In the genomic region with DNA sequence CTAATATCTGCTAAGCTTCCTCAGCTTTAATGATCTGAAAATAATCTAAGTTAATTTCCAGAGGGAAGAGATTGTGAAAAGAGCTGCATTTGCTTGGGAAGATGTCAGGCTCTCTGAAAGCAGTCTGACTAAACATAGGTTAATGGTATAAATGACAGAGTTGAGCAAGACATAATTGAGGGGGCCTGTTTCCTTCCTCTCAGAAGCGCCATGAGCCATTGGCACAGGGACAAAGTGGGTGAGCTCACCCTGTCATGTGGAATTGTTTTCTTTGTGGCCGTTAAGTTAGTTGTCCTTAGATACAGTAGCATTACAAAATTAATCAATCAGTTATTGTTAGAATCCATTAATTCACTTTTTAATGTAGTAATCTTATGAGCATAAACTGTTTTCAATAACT, we compare ENCODE assay signal across 20 mouse cellular contexts.
DNase-seq lines count a peak whose midpoint lies in the region; ATAC-seq lines count a peak whose summit lies in the region.
"Had no signal": no experiment of that assay in that cellular context is flagged by ENCODE, and none has a peak within 500 bp of the region (broad histone marks: within the 10 kb centered on the region; RNA-seq: fewer than 3 reads in every experiment).

No protein-coding gene starts in this region.

- peaks cover 9% of the 10 kb centered on the region for H3K4me1 ChIP-seq in forebrain, embryonic 16.5 days (replicated peaks; ENCODE audit: control insufficient read depth, insufficient read depth, low read length)
- H3K4me1 ChIP-seq: heart, embryonic 12.5 days; limb, embryonic 13.5 days; liver, embryonic 13.5 days had no signal

- no peak overlapping the region for H3K9ac ChIP-seq in forebrain, embryonic 16.5 days (replicated peaks; ENCODE audit: low read depth, low read length)
- H3K9ac ChIP-seq: heart, embryonic 12.5 days; hindbrain, embryonic 15.5 days; limb, embryonic 13.5 days; liver, embryonic 13.5 days had no signal

- peak; percentile 71 for ATAC-seq in forebrain, embryonic 16.5 days
- ATAC-seq: intestine, embryonic 16.5 days had no signal

- H3K27ac ChIP-seq in forebrain, embryonic 16.5 days (ENCODE audit: low read length), result no peak overlapping the region
- H3K27ac ChIP-seq: gastrocnemius, adult 2 months; hindbrain, embryonic 15.5 days; limb, embryonic 13.5 days; liver, embryonic 13.5 days; midbrain, embryonic 10.5 days; stomach, postnatal 0 days had no signal

- peak; percentile 7 for DNase-seq in adrenal gland, postnatal 14 days
- no peak for DNase-seq in adrenal gland, adult 8-10 months
- peak; percentile 7 for DNase-seq in kidney, postnatal 10 days
- DNase-seq in kidney, postnatal 14 days, result no peak
- DNase-seq in 416B (ENCODE audit: low read depth), result peak; percentile 56
- DNase-seq in urinary bladder, postnatal 14 days (ENCODE audit: low spot score), result no peak
- no peak for DNase-seq in heart, postnatal 10 days
- DNase-seq: adrenal gland, postnatal 36 days; cerebellum, adult 8-10 months; gastrocnemius, adult 2 months; liver, embryonic 13.5 days; right cerebral cortex, postnatal 4 days had no signal

- no peaks in the 10 kb centered on the region for H3K27me3 ChIP-seq in forebrain, embryonic 16.5 days (replicated peaks; ENCODE audit: control insufficient read depth, insufficient read depth, low read length)
- H3K27me3 ChIP-seq: heart, embryonic 12.5 days; hindbrain, embryonic 15.5 days; limb, embryonic 13.5 days; liver, embryonic 13.5 days had no signal

- no peak overlapping the region for H3K4me2 ChIP-seq in forebrain, embryonic 16.5 days (ENCODE audit: low read length)
- H3K4me2 ChIP-seq: heart, embryonic 12.5 days; hindbrain, embryonic 15.5 days; limb, embryonic 13.5 days; liver, embryonic 13.5 days had no signal

- intact Hi-C loops in heart, postnatal 10 days (cut with DNase I), result no loop called here

- WGBS in forebrain, embryonic 16.5 days, result 15% methylated on average over 2 of the region's 2 CpGs

- H3K4me3 ChIP-seq in forebrain, embryonic 16.5 days (replicated peaks; ENCODE audit: low read length), result no peak overlapping the region
- H3K4me3 ChIP-seq: gastrocnemius, adult 2 months; heart, embryonic 12.5 days; hindbrain, embryonic 15.5 days; limb, embryonic 13.5 days; liver, embryonic 13.5 days; midbrain, embryonic 10.5 days had no signal

- H3K36me3 ChIP-seq in forebrain, embryonic 16.5 days (ENCODE audit: control insufficient read depth, insufficient read depth), result no peaks in the 10 kb centered on the region
- H3K36me3 ChIP-seq: G1E; heart, embryonic 12.5 days; hindbrain, embryonic 15.5 days; limb, embryonic 13.5 days; liver, embryonic 13.5 days; midbrain, embryonic 10.5 days had no signal

- H3K9me3 ChIP-seq in forebrain, embryonic 16.5 days (ENCODE audit: control insufficient read depth, low read length), result no peaks in the 10 kb centered on the region
- H3K9me3 ChIP-seq: heart, embryonic 12.5 days; hindbrain, embryonic 15.5 days; limb, embryonic 13.5 days; liver, embryonic 13.5 days; midbrain, embryonic 10.5 days had no signal

Comparison
In these comparisons a context has a peak if more than half of its experiments do, and no peak if none do; other contexts are left out.
1. DNase-seq: peak in adrenal gland, postnatal 14 days (single experiment), kidney, postnatal 10 days (single experiment) and 416B (single experiment); none in adrenal gland, adult 8-10 months (single experiment), kidney, postnatal 14 days (single experiment), urinary bladder, postnatal 14 days (single experiment) and heart, postnatal 10 days (0 of 2).